Mouse (Mus musculus) urinary bladder, postnatal 25 days (tissue): ENCODE measurements around the gene Borcs6.

Experiments used
- DNase-seq: peaks from one replicate; pipeline ENCODE4 v3.0.0; 2022; ENCODE audit warnings: low spot score

Borcs6 gene

DNA sequence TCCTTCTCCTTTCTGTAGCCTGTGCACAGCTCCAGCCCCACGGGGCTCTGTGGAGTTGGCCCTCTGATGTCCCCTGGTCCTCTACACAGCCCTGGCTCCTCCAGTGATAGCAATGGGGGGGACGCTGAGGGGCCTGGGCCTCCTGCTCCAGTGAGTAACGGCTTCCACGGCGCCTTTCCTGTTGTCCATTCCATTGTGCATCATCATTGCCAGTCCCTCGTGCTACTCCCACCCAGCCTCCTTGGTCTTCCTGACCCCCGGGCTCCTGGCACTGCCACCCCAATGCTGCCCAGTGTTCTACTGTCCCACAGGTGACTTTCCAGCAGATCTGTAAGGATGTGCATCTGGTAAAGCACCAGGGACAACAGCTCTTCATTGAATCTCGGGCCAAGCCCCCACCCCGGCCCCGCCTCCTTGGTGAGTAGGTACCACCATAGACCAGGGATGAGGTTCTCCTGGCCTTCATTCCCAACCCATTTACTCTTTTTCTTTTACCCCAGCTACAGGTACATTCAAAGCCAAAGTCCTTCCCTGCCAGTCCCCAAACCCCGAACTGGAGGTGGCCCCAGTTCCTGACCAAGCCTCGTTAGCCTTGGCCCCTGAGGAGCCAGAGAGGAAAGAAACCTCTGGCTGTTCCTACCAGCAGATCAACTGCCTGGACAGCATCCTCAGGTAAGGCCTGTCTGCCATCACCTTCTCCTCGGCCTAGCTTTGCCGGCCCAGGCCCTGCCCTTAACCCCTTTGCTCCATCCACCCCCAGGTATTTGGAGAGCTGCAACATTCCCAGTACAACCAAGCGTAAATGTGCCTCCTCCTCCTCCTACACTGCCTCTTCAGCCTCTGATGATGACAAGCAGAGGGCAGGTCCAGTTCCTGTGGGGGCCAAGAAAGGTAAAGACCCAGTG, 44.3 kb downstream of the Borcs6 start:
- no peak for DNase-seq

DNA sequence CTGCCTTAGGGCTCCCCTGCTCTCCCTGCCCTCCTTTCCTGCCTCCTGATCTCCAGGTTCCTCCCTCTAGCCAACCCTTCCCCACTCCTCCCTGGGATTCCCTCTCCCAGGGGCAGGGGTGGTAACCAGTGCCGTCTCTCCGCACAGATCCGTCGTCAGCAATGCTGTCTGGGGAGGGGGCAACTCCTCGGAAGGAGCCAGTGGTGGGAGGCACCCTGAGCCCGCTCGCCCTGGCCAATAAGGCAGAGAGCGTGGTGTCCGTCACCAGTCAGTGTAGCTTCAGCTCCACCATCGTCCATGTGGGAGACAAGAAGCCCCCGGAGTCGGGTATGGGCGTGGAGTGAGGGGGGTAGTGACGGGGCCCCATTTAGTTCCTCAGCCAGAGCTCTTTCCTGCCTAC, 45.0 kb downstream of the Borcs6 start:
- DNase-seq: no peak

DNA sequence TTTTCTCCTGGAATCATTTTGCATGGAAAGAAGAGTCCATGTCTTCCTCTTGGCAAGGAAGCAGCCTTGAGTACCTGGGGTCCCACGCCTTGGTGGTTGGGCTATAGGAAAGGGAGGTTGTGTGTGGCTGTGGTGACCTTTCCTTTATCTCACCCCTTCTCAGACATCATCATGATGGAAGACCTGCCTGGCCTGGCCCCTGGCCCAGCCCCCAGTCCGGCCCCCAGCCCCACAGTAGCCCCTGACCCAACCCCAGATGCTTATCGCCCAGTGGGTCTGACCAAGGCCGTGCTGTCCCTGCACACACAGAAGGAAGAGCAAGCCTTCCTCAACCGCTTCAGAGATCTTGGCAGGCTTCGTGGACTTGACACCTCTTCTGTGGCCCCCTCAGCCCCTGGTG, 45.7 kb downstream of the Borcs6 start:
- DNase-seq: no peak

DNA sequence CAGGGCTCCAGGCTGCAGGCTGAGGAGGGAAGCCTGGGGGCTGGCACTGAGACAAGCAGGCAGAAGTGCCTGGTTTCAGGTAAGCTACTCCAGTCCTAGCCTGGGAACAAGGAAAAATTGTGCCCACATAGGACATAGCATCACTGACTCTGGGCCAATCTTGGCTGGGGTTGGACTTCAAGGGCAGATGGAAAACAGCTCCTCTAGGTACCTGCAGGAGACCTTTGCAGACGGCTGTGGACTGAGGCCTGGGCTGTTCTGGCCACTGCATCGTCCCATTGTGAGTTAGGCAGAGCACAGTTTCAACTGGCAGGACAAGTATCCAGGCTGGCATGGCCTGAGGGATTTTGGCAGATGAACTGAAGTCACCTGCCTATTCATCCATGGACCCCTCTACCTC, 46.3 kb downstream of the Borcs6 start:
- DNase-seq: no peak

DNA sequence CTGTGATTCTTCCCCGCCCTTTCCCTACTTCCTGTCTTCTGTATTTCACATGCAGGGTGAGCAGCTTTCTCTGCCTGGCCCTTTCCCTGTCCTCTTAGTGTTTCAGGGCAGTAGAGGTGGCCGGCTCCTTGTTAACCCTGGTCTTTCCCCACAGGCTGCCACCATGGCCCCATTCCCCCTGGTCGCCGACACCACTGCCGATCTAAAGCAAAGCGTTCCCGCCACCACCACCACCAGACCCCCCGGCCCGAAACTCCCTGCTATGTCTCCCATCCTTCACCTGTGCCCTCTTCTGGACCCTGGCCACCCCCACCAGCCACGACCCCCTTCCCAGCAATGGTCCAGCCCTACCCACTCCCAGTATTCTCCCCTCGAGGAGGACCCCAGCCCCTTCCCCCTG, 46.8 kb downstream of the Borcs6 start:
- no peak for DNase-seq

DNA sequence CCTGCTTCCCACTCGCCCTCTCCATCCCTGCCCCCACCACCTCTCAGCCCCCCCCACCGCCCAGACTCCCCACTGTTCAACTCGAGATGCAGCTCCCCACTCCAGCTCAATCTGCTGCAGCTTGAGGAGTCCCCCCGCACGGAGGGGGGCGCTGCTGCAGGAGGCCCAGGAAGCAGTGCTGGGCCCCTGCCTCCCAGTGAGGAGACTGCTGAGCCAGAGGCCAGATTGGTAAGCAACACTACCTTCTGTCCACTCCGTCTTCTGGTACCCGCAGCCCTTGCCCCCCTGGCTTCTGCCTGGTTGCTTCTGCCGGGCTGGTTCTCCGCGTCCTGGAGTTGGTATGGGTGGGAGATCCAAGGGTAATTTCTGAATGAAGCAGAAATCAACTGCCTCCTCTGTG, 47.3 kb downstream of the Borcs6 start:
- no peak for DNase-seq

DNA sequence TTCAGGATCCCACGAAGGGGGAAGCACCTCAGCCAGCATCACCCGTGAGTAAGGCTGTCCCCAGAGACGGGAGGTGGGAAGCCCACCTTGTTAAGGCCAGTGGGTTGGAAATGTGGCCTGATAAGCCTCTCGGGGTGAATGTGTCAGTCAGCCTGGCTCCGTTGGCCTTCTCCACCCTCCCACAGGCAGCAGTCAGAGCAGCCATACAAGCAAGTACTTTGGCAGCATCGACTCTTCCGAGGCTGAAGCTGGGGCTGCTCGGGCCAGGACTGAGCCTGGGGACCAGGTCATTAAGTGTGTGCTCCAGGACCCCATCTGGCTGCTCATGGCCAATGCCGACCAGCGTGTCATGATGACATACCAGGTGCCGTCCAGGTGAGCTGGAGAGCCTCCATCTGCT, 48.2 kb downstream of the Borcs6 start:
- no peak for DNase-seq

DNA sequence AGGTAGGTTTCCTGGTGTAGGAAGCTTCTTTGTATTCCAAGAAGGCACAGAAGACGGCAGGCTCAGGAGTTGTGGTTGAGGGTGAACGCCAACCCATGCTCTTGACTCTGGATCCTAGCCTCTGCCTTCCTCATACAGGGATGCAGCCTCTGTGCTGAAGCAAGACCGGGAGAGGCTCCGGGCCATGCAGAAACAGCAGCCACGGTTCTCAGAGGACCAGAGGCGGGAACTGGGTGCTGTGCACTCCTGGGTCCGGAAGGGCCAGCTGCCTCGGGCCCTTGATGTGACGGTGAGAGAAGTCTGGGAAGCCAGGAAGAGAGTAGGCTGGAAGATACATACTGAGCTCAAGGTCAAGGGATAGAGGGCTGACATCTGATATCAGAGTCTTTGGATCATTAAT, 48.7 kb downstream of the Borcs6 start:
- no peak for DNase-seq

DNA sequence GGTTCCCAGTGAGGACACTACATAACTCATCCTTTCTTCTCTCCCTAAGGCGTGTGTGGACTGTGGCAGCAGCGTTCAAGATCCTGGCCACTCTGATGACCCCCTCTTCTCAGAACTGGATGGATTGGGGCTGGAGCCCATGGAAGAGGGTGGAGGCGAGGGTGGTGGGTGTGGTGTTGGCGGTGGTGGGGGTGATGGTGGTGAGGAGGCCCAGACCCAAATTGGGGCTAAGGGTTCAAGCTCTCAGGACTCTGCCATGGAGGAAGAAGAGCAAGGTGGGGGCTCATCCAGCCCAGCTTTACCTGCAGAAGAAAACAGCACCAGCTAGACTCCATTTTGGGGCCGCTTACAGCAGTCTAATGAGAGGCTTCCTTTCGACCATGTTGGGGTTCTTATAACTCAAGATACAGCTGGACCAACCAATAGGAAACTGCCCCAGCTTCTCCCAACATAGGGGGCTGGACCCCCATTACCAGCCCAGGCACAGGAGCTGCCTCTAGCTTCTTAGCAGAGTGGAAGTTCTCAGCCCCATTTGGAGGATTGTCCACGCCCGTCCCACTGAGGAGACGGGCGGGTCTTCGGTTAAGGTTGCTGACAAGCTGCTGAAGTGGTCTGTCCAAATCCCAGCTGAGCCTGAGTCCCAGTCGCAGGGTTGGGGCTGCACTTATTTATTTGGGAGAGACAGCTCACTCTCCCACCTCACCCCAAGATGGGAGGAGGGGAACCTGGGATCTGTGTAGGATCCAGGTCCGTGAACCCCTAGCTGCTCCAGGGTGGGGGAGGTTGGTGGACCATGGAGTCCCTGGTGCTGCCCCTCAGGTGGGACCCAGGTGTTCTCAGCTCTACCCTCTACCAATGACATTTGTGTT, 49.7 kb downstream of the Borcs6 start:
- no peak for DNase-seq

DNA sequence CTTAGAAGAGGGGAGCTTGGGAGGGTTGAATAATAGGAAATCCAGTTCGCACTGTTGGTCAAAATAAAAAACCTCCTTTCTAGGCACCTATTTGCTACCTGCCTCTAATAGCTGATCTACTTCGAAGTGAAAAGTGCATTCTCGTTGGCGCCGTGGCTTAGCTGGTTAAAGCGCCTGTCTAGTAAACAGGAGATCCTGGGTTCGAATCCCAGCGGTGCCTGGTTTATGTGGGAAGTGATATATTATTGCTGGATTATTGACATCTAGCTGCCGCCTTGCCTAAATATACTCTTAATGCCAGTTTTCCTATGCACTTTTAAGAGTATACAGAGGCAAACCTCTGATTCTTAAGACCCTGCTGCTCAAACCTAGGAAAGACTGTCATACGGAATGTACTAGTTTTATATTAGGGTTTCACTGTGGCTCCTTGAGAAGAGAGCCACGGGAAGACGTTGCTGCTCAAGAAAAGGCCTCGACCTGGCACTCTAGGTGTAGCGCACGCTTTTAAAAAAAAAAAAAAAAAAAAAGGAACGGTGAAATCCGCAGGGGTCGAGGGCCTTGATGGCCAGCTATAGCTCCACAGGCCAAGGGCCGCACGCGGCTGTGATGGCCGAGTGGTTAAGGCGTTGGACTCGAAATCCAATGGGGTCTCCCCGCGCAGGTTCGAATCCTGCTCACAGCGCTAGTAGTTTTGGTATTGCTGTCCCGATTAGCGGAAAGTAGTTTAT, 51.0 kb downstream of the Borcs6 start:
- DNase-seq: peak; percentile 94
